Mouse (Mus musculus) MEL (cell line): ENCODE measurements around the gene Rabggta. TPM values are rescaled to one million over a fixed set of nuclear protein-coding genes. Genes with fewer than 3 reads are reported as not detected.
A peak's percentile ranks its signal among the peaks of the same experiment; 100 is the strongest.

Experiments used
- DNase-seq: peaks from one replicate; pipeline ENCODE4 v3.0.0; 2011; ENCODE audit warnings: low read depth, low spot score
- H3K27ac ChIP-seq: 2 replicates; pipeline ENCODE4 v1.5.1; 2012; ENCODE audit warnings: low read depth, mild to moderate bottlenecking, control low read depth, low read length, moderate library complexity; ENCODE audit not compliant: control insufficient read depth
- H3K27me3 ChIP-seq, 2 experiments: fragments of 150-350 bp in 1 of 2; sonication (generic) in 1 of 2; 2 replicates each; pipeline ENCODE4 v1.6.1; 2012; ENCODE audit warnings: low read length in 2 of 2, mild to moderate bottlenecking in 2 of 2, improper control_type of control experiment in 1 of 2, moderate library complexity in 1 of 2; ENCODE audit not compliant: insufficient read depth in 2 of 2, control insufficient read depth in 1 of 2
- H3K36me3 ChIP-seq, 2 experiments: 2 replicates each; pipeline ENCODE4 v1.6.1; 2012 to 2014; ENCODE audit warnings: low read length in 2 of 2, improper control_type of control experiment in 1 of 2, inconsistent platforms in 1 of 2, mild to moderate bottlenecking in 1 of 2; ENCODE audit not compliant: insufficient read depth in 2 of 2, control insufficient read depth in 1 of 2
- H3K4me1 ChIP-seq, 2 experiments: fragments of 150-350 bp in 1 of 2; sonication (generic) in 1 of 2; 2 replicates each; pipeline ENCODE4 v1.6.1; 2012; ENCODE audit warnings: low read length in 2 of 2, improper control_type of control experiment in 1 of 2, mild to moderate bottlenecking in 1 of 2; ENCODE audit not compliant: insufficient read depth in 2 of 2, control insufficient read depth in 1 of 2
- H3K4me3 ChIP-seq, 2 experiments: fragments of 150-350 bp in 1 of 2; sonication (generic) in 1 of 2; 2 replicates each; pipeline ENCODE4 v1.5.1; 2012; ENCODE audit warnings: low read depth in 2 of 2, low read length in 2 of 2, mild to moderate bottlenecking in 2 of 2, moderate library complexity in 2 of 2, control low read depth in 1 of 2, improper control_type of control experiment in 1 of 2; ENCODE audit not compliant: control insufficient read depth in 1 of 2, insufficient read depth in 1 of 2
- H3K79me2 ChIP-seq: 2 replicates; pipeline ENCODE4 v1.6.1; 2012; ENCODE audit warnings: mild to moderate bottlenecking, low read length, moderate library complexity; ENCODE audit not compliant: control insufficient read depth, poor library complexity, insufficient read depth
- H3K9ac ChIP-seq: 2 replicates; pipeline ENCODE4 v1.6.1; 2012; ENCODE audit warnings: low read depth, mild to moderate bottlenecking, control low read depth, low read length, moderate library complexity; ENCODE audit not compliant: control insufficient read depth, poor library complexity, severe bottlenecking
- H3K9me3 ChIP-seq: fragments of 150-350 bp; sonication (generic); replicated peaks from 2 replicates; pipeline ENCODE4 v1.6.1; 2012; ENCODE audit warnings: mild to moderate bottlenecking, low read length, improper control_type of control experiment, moderate library complexity; ENCODE audit not compliant: insufficient read depth
- BHLHE40 ChIP-seq: IDR thresholded peaks from 2 replicates; pipeline ENCODE4 v1.6.1; 2012; ENCODE audit warnings: low read depth, mild to moderate bottlenecking, inconsistent platforms, low read length, improper control_type of control experiment, borderline replicate concordance
- CHD2 ChIP-seq: IDR thresholded peaks from 2 replicates; pipeline ENCODE4 v1.6.1; 2011; ENCODE audit warnings: low read length, improper control_type of control experiment
- CTCF ChIP-seq, 3 experiments: IDR thresholded peaks in 2 of 3; conservative IDR thresholded peaks in 1 of 3; 2 replicates each; pipeline ENCODE4 v1.5.1; 2011 to 2012; ENCODE audit warnings: low read length in 3 of 3, low read depth in 2 of 3, mild to moderate bottlenecking in 2 of 3, improper control_type of control experiment in 1 of 3, inconsistent platforms in 1 of 3, mixed read lengths in 1 of 3, moderate library complexity in 1 of 3; ENCODE audit not compliant: control insufficient read depth in 1 of 3, insufficient read depth in 1 of 3, poor library complexity in 1 of 3, severe bottlenecking in 1 of 3
- ELF1 ChIP-seq: IDR thresholded peaks from 2 replicates; pipeline ENCODE4 v1.6.1; 2014; ENCODE audit warnings: low read depth, mild to moderate bottlenecking, inconsistent platforms, low read length, improper control_type of control experiment, moderate library complexity
- EP300 ChIP-seq, 2 experiments: IDR thresholded peaks; 2 replicates each; pipeline ENCODE4 v1.6.1; 2011; ENCODE audit warnings: improper control_type of control experiment in 2 of 2, low read length in 2 of 2, low read depth in 1 of 2, mild to moderate bottlenecking in 1 of 2
- ETS1 ChIP-seq: IDR thresholded peaks from 2 replicates; pipeline ENCODE4 v1.6.1; 2012; ENCODE audit warnings: low read depth, mild to moderate bottlenecking, inconsistent platforms, low read length, improper control_type of control experiment, moderate library complexity
- GABPA ChIP-seq: IDR thresholded peaks from 2 replicates; pipeline ENCODE4 v1.6.1; 2012; ENCODE audit warnings: low read depth, mild to moderate bottlenecking, inconsistent platforms, low read length, improper control_type of control experiment, moderate library complexity
- HCFC1 ChIP-seq: IDR thresholded peaks from 2 replicates; pipeline ENCODE4 v1.6.1; 2012; ENCODE audit warnings: low read depth, mild to moderate bottlenecking, inconsistent platforms, low read length, improper control_type of control experiment, moderate library complexity
- MAFK ChIP-seq: IDR thresholded peaks from 2 replicates; pipeline ENCODE4 v1.6.1; 2011; ENCODE audit warnings: low read depth, mild to moderate bottlenecking, low read length, improper control_type of control experiment, borderline replicate concordance
- MAX ChIP-seq: IDR thresholded peaks from 2 replicates; pipeline ENCODE4 v1.6.1; 2011; ENCODE audit warnings: low read length, improper control_type of control experiment
- MAZ ChIP-seq: IDR thresholded peaks from 2 replicates; pipeline ENCODE4 v1.6.1; 2012; ENCODE audit warnings: low read depth, mild to moderate bottlenecking, inconsistent platforms, low read length, improper control_type of control experiment
- MXI1 ChIP-seq: IDR thresholded peaks from 2 replicates; pipeline ENCODE4 v1.6.1; 2011; ENCODE audit warnings: mild to moderate bottlenecking, low read depth, low read length, improper control_type of control experiment
- MYB ChIP-seq: IDR thresholded peaks from 2 replicates; pipeline ENCODE4 v1.6.1; 2011; ENCODE audit warnings: mild to moderate bottlenecking, low read depth, low read length, improper control_type of control experiment
- MYC ChIP-seq: IDR thresholded peaks from 2 replicates; pipeline ENCODE4 v1.6.1; 2011; ENCODE audit warnings: low read depth, mild to moderate bottlenecking, low read length, improper control_type of control experiment, moderate library complexity
- NELFE ChIP-seq: IDR thresholded peaks from 2 replicates; pipeline ENCODE4 v1.6.1; 2011; ENCODE audit warnings: low read depth, low read length, improper control_type of control experiment
- NRF1 ChIP-seq: IDR thresholded peaks from 2 replicates; pipeline ENCODE4 v1.6.1; 2014; ENCODE audit warnings: low read depth, mild to moderate bottlenecking, inconsistent platforms, low read length, improper control_type of control experiment, moderate library complexity; ENCODE audit not compliant: poor library complexity, insufficient read depth, severe bottlenecking
- POLR2A ChIP-seq, 2 experiments: IDR thresholded peaks; 2 replicates each; pipeline ENCODE4 v1.6.1; 2011 to 2012; ENCODE audit warnings: low read length in 2 of 2, mild to moderate bottlenecking in 2 of 2, control low read depth in 1 of 2, improper control_type of control experiment in 1 of 2, low read depth in 1 of 2, moderate library complexity in 1 of 2; ENCODE audit not compliant: control insufficient read depth in 1 of 2, insufficient read depth in 1 of 2, poor library complexity in 1 of 2
- POLR2AphosphoS2 ChIP-seq: IDR thresholded peaks from 2 replicates; pipeline ENCODE4 v1.6.1; 2011; ENCODE audit warnings: low read length, improper control_type of control experiment
- POLR2AphosphoS5 ChIP-seq: IDR thresholded peaks from 2 replicates; pipeline ENCODE4 v1.6.1; 2012; ENCODE audit warnings: low read depth, borderline replicate concordance, mild to moderate bottlenecking, inconsistent platforms, low read length, moderate library complexity, mixed read lengths
- RCOR1 ChIP-seq: IDR thresholded peaks from 2 replicates; pipeline ENCODE4 v1.6.1; 2012; ENCODE audit warnings: low read depth, mild to moderate bottlenecking, inconsistent platforms, low read length, improper control_type of control experiment
- SIN3A ChIP-seq: IDR thresholded peaks from 2 replicates; pipeline ENCODE4 v1.6.1; 2012; ENCODE audit warnings: low read length, improper control_type of control experiment, inconsistent platforms
- TAL1 ChIP-seq: IDR thresholded peaks from 2 replicates; pipeline ENCODE4 v1.6.1; 2012; ENCODE audit warnings: mild to moderate bottlenecking, inconsistent platforms, low read length, moderate library complexity, mixed read lengths
- TBP ChIP-seq: IDR thresholded peaks from 2 replicates; pipeline ENCODE4 v1.8.0; 2011; ENCODE audit warnings: low read depth, low read length, improper control_type of control experiment
- TCF12 ChIP-seq: IDR thresholded peaks from 2 replicates; pipeline ENCODE4 v1.6.1; 2014; ENCODE audit warnings: low read depth, mild to moderate bottlenecking, inconsistent platforms, low read length, improper control_type of control experiment, moderate library complexity
- UBTF ChIP-seq: IDR thresholded peaks from 2 replicates; pipeline ENCODE4 v1.6.1; 2012; ENCODE audit warnings: low read depth, mild to moderate bottlenecking, inconsistent platforms, low read length, improper control_type of control experiment, moderate library complexity, borderline replicate concordance; ENCODE audit not compliant: insufficient read depth
- USF1 ChIP-seq: IDR thresholded peaks from 2 replicates; pipeline ENCODE4 v1.6.1; 2014; ENCODE audit warnings: low read depth, mild to moderate bottlenecking, inconsistent platforms, low read length, improper control_type of control experiment, moderate library complexity
- ZC3H11A ChIP-seq: IDR thresholded peaks from 2 replicates; pipeline ENCODE4 v1.6.1; 2012; ENCODE audit warnings: low read depth, mild to moderate bottlenecking, inconsistent platforms, low read length, improper control_type of control experiment
- ZMIZ1 ChIP-seq: IDR thresholded peaks from 2 replicates; pipeline ENCODE4 v1.6.1; 2012; ENCODE audit warnings: low read depth, mild to moderate bottlenecking, inconsistent platforms, low read length, improper control_type of control experiment, moderate library complexity
- ZNF384 ChIP-seq: IDR thresholded peaks from 2 replicates; pipeline ENCODE4 v1.6.1; 2012; ENCODE audit warnings: low read depth, mild to moderate bottlenecking, inconsistent platforms, low read length, improper control_type of control experiment
- polyA plus RNA-seq, 2 experiments: library from polyadenylated mRNA; stranded (reverse) in 1 of 2; unstranded in 1 of 2; fragments of >175 nt in 1 of 2; fragments of >200 nt in 1 of 2; gene quantifications; 2 replicates each; pipeline versions ENCODE4 v1.2.1 to v1.2.4; 2012; ENCODE audit warnings: low replicate concordance in 2 of 2, low read depth in 1 of 2; ENCODE audit not compliant: insufficient read length in 2 of 2, insufficient read depth in 1 of 2, missing spikeins in 1 of 2
- total RNA-seq: library from RNA; depleted of rRNA; stranded (reverse); fragments of 300-350 nt; gene quantifications from 2 replicates; pipeline ENCODE4 v1.2.3, GENCODE M21; 2012

The Rabggta gene
- total and polyA plus RNA-seq, 3 experiments = 22.8 to 32.0 TPM; not detected in 1

GRCm38 (mm10) chr14:55713007-55713728, 8.9 kb downstream of the Rabggta start:
- no peaks in the 10 kb centered on the region for H3K79me2 ChIP-seq
- peaks cover 0 to 6% of the 10 kb centered on the region in 2 experiments; a peak in 1 of 4 replicates for H3K36me3 ChIP-seq
- no peaks in the 10 kb centered on the region for H3K27me3 ChIP-seq
- H3K4me3 ChIP-seq = peak overlapping the region; percentile 61 to 65
- TF ChIP-seq CHD2 (no peak), ZNF384 (no peak), CTCF (IDR thresholded peaks at IDR 0.05 in 2 of 3, conservative IDR thresholded peaks at IDR 0.05 in 1 of 3; ENCODE audit: control insufficient read depth in 1 of 3, insufficient read depth in 1 of 3, low read depth in 2 of 3, low read length in 3 of 3, poor library complexity in 1 of 3, severe bottlenecking in 1 of 3) (no peak), MYB (no peak), ZC3H11A (no peak), GABPA (no peak), POLR2AphosphoS2 (no peak), NELFE (no peak), ELF1 (no peak), POLR2A (IDR thresholded peaks at IDR 0.05; ENCODE audit: control insufficient read depth in 1 of 2, insufficient read depth in 1 of 2, low read depth in 1 of 2, low read length in 2 of 2, poor library complexity in 1 of 2) (0 out of 4 replicates have a peak, but pooled peaks have one; percentile 28 to 35), TAL1 (no peak), POLR2AphosphoS5 (no peak), SIN3A (no peak), NRF1 (no peak), MXI1 (no peak), ZMIZ1 (no peak), BHLHE40 (no peak), MAZ (peak; percentile 66; the same call in 1 of the 2 replicates), HCFC1 (peak; percentile 22), ETS1 (no peak), MYC (no peak), MAFK (no peak), UBTF (no peak), RCOR1 (no peak), EP300 (IDR thresholded peaks at IDR 0.05; ENCODE audit: low read depth in 1 of 2, low read length in 2 of 2) (no peak), MAX (no peak), TBP (0 out of 2 replicates have a peak, but pooled peaks have one; percentile 10), USF1 (no peak), TCF12 (no peak)
- no peak overlapping the region for H3K27ac ChIP-seq
- H3K9me3 ChIP-seq = no peaks in the 10 kb centered on the region
- peak; percentile 89 for DNase-seq
- H3K4me1 ChIP-seq = peaks cover 4 to 5% of the 10 kb centered on the region in 2 experiments
- peak overlapping the region; percentile 69 for H3K9ac ChIP-seq
